Comparison of ENCODE assay signal across 9 mouse cellular contexts in the genomic region with DNA sequence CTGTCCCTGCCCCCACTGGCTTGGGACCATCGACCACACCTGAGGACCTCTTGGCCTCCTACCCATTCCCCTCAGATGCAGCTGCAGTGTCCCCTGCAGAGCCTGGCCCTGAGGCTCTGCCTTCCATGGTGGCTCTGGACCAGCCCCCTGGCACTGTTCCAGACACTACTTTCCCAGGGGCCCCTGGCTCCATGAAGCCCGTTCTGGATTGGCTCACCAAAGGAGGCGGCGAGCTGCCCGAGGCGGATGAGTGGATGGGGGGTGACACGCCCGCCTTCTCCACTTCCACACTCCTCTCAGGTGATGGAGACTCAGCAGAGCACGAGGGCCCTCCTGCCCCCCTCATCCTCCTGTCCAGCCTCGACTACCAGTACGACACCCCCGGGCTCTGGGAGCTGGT. TPM values are rescaled to one million over a fixed set of nuclear protein-coding genes. Genes with fewer than 3 reads are reported as not detected.
DNase-seq lines count a peak whose midpoint lies in the region; ATAC-seq and TF ChIP-seq lines count a peak whose summit lies in the region.
"Had no signal": no experiment of that assay in that cellular context is flagged by ENCODE, and none has a peak within 500 bp of the region (broad histone marks: within the 10 kb centered on the region; RNA-seq: fewer than 3 reads in every experiment).

No protein-coding gene starts in this region.

- H3K9ac ChIP-seq in forebrain, embryonic 14.5 days (ENCODE audit: low read length), result no peak overlapping the region
- no peak overlapping the region for H3K9ac ChIP-seq in forebrain, embryonic 16.5 days (replicated peaks; ENCODE audit: low read depth, low read length)
- no peak overlapping the region for H3K9ac ChIP-seq in stomach, postnatal 0 days (ENCODE audit: low read length)

- no peak for TF ChIP-seq EP300 in stomach, postnatal 0 days (optimal IDR thresholded peaks at IDR 0.05)

- ATAC-seq in forebrain, embryonic 14.5 days, result peak; percentile 53
- no peak for ATAC-seq in forebrain, embryonic 16.5 days
- peak; percentile 45 for ATAC-seq in stomach, postnatal 0 days (ENCODE audit: low FRiP score, low TSS enrichment)

- no peak for TF ChIP-seq POLR2A in kidney, adult 2 months (IDR thresholded peaks at IDR 0.05; ENCODE audit: low read depth, low read length)

- DNase-seq in forebrain, embryonic 14.5 days (ENCODE audit: low spot score), result peak; percentile 46
- peak; percentile 45 to 70 for DNase-seq in kidney, postnatal 25 days
- DNase-seq in kidney, adult 2 months, result no peak
- DNase-seq in right cerebral cortex, postnatal 14 days, result peak; percentile 46
- DNase-seq in right cerebral cortex, adult 2 months (ENCODE audit: low spot score in 2 of 2), result no peak
- DNase-seq in stomach, postnatal 0 days (ENCODE audit: low spot score), result peak; percentile 71
- DNase-seq in embryo, embryonic 11 days, result no peak
- DNase-seq: cerebellum, adult 8-10 months had no signal

- no peak for TF ChIP-seq CTCF in kidney, adult 2 months (conservative IDR thresholded peaks at IDR 0.05; ENCODE audit: insufficient read depth, insufficient read length, low read depth, low read length)
- TF ChIP-seq CTCF in stomach, postnatal 0 days (IDR thresholded peaks at IDR 0.05; ENCODE audit: low read depth), result no peak

- 65% methylated on average over 12 of the region's 12 CpGs for WGBS in forebrain, embryonic 14.5 days
- WGBS in forebrain, embryonic 16.5 days, result 53% methylated on average over 12 of the region's 12 CpGs
- 60% methylated on average over 12 of the region's 12 CpGs for WGBS in kidney, adult 2 months
- WGBS in stomach, postnatal 0 days, result 51% methylated on average over 12 of the region's 12 CpGs

- H3K27me3 ChIP-seq in forebrain, embryonic 14.5 days (replicated peaks; ENCODE audit: control insufficient read depth, insufficient read depth, low read length), result no peaks in the 10 kb centered on the region
- H3K27me3 ChIP-seq in forebrain, embryonic 16.5 days (replicated peaks; ENCODE audit: control insufficient read depth, insufficient read depth, low read length), result no peaks in the 10 kb centered on the region
- no peaks in the 10 kb centered on the region for H3K27me3 ChIP-seq in kidney, adult 2 months (replicated peaks; ENCODE audit: control insufficient read depth, insufficient read depth, low read length)
- no peaks in the 10 kb centered on the region for H3K27me3 ChIP-seq in stomach, postnatal 0 days (ENCODE audit: control insufficient read depth, insufficient read depth, low read length)

- no peaks in the 10 kb centered on the region for H3K9me3 ChIP-seq in forebrain, embryonic 14.5 days (replicated peaks; ENCODE audit: control insufficient read depth, low read length)
- H3K9me3 ChIP-seq in forebrain, embryonic 16.5 days (ENCODE audit: control insufficient read depth, low read length), result no peaks in the 10 kb centered on the region
- H3K9me3 ChIP-seq in stomach, postnatal 0 days (ENCODE audit: control insufficient read depth, low read length), result no peaks in the 10 kb centered on the region

- no peak overlapping the region for H3K4me2 ChIP-seq in forebrain, embryonic 14.5 days (ENCODE audit: low read length)
- no peak overlapping the region for H3K4me2 ChIP-seq in forebrain, embryonic 16.5 days (ENCODE audit: low read length)
- no peak overlapping the region for H3K4me2 ChIP-seq in stomach, postnatal 0 days (replicated peaks; ENCODE audit: low read depth)

- no peak overlapping the region; the same call in 1 of the 2 replicates for H3K27ac ChIP-seq in forebrain, embryonic 14.5 days (ENCODE audit: low read depth, low read length)
- H3K27ac ChIP-seq in forebrain, embryonic 16.5 days (ENCODE audit: low read length), result no peak overlapping the region
- no peak overlapping the region for H3K27ac ChIP-seq in kidney, adult 2 months (ENCODE audit: insufficient read depth, low read depth, low read length)
- no peak overlapping the region for H3K27ac ChIP-seq in stomach, postnatal 0 days (replicated peaks)

- H3K4me3 ChIP-seq in forebrain, embryonic 14.5 days (ENCODE audit: low read depth, low read length), result no peak overlapping the region
- no peak overlapping the region for H3K4me3 ChIP-seq in forebrain, embryonic 16.5 days (replicated peaks; ENCODE audit: low read length)
- H3K4me3 ChIP-seq in kidney, adult 2 months (ENCODE audit: insufficient read depth, low read depth, low read length), result no peak overlapping the region
- H3K4me3 ChIP-seq in stomach, postnatal 0 days (ENCODE audit: low read depth, low read length), result no peak overlapping the region

- H3K4me1 ChIP-seq in forebrain, embryonic 14.5 days (ENCODE audit: control insufficient read depth, insufficient read depth, low read length), result no peaks in the 10 kb centered on the region
- 0 out of 2 replicates have a peak, but pooled peaks cover 3% of the 10 kb centered on the region for H3K4me1 ChIP-seq in forebrain, embryonic 16.5 days (replicated peaks; ENCODE audit: control insufficient read depth, insufficient read depth, low read length)
- H3K4me1 ChIP-seq in kidney, adult 2 months (ENCODE audit: control insufficient read depth, insufficient read depth, low read length), result peaks cover 3% of the 10 kb centered on the region; the same call in 1 of the 2 replicates
- no peaks in the 10 kb centered on the region for H3K4me1 ChIP-seq in stomach, postnatal 0 days (replicated peaks; ENCODE audit: control insufficient read depth, insufficient read depth)

- H3K36me3 ChIP-seq in forebrain, embryonic 14.5 days (ENCODE audit: control insufficient read depth, insufficient read depth, low read length), result peaks cover 98% of the 10 kb centered on the region
- H3K36me3 ChIP-seq in forebrain, embryonic 16.5 days (ENCODE audit: control insufficient read depth, insufficient read depth), result peaks cover 37% of the 10 kb centered on the region
- no peaks in the 10 kb centered on the region for H3K36me3 ChIP-seq in kidney, adult 2 months (ENCODE audit: control insufficient read depth, insufficient read depth, low read length)
- peaks cover 7% of the 10 kb centered on the region for H3K36me3 ChIP-seq in stomach, postnatal 0 days (ENCODE audit: control insufficient read depth, insufficient read depth, low read length)

RNA-seq across cellular contexts. Expression of a gene that starts 9.8 kb away (rescaled TPM):
- polyA plus RNA-seq in forebrain, embryonic 14.5 days (2014; fragmentation: Nextera tagmentation; extraction: Ambion mirVana), result 13.9 and 15.7 TPM in 2 replicates
- polyA plus RNA-seq in forebrain, embryonic 16.5 days (2015; fragmentation: Nextera tagmentation; extraction: Ambion mirVana), result 18.6 and 22.1 TPM in 2 replicates
- polyA plus RNA-seq in kidney, adult 2 months (2012; rRNA removed), result 16.7 and 21.7 TPM in 2 replicates
- 3.0 and 3.7 TPM in 2 replicates for polyA plus RNA-seq in stomach, postnatal 0 days (2015; fragmentation: Nextera tagmentation; extraction: Ambion mirVana)

RNA-seq across cellular contexts. Expression of a gene that starts 22.6 kb away (rescaled TPM):
- 652 and 758 TPM in 2 replicates for polyA plus RNA-seq in forebrain, embryonic 14.5 days (2014; fragmentation: Nextera tagmentation; extraction: Ambion mirVana)
- polyA plus RNA-seq in forebrain, embryonic 16.5 days (2015; fragmentation: Nextera tagmentation; extraction: Ambion mirVana), result 505 and 526 TPM in 2 replicates
- 42.4 and 80.7 TPM in 2 replicates for polyA plus RNA-seq in kidney, adult 2 months (2012; rRNA removed)
- polyA plus RNA-seq in stomach, postnatal 0 days (2015; fragmentation: Nextera tagmentation; extraction: Ambion mirVana), result 416 and 424 TPM in 2 replicates

RNA-seq across cellular contexts. Expression of a gene that starts 22.7 kb away (rescaled TPM):
- 19.4 and 21.2 TPM in 2 replicates for polyA plus RNA-seq in forebrain, embryonic 14.5 days (2014; fragmentation: Nextera tagmentation; extraction: Ambion mirVana)
- 16.9 and 17.5 TPM in 2 replicates for polyA plus RNA-seq in forebrain, embryonic 16.5 days (2015; fragmentation: Nextera tagmentation; extraction: Ambion mirVana)
- 11.4 and 11.7 TPM in 2 replicates for polyA plus RNA-seq in kidney, adult 2 months (2012; rRNA removed)
- 8.9 and 9.9 TPM in 2 replicates for polyA plus RNA-seq in stomach, postnatal 0 days (2015; fragmentation: Nextera tagmentation; extraction: Ambion mirVana)

RNA-seq across cellular contexts. Expression of a gene that starts 31.1 kb away (rescaled TPM):
- polyA plus RNA-seq in forebrain, embryonic 14.5 days (2014; fragmentation: Nextera tagmentation; extraction: Ambion mirVana), result 27.3 and 29.6 TPM in 2 replicates
- 36.0 and 38.3 TPM in 2 replicates for polyA plus RNA-seq in forebrain, embryonic 16.5 days (2015; fragmentation: Nextera tagmentation; extraction: Ambion mirVana)
- 20.2 and 20.9 TPM in 2 replicates for polyA plus RNA-seq in kidney, adult 2 months (2012; rRNA removed)
- 10.8 and 11.3 TPM in 2 replicates for polyA plus RNA-seq in stomach, postnatal 0 days (2015; fragmentation: Nextera tagmentation; extraction: Ambion mirVana)

RNA-seq across cellular contexts. Expression of a gene that starts 45.5 kb away (rescaled TPM):
- polyA plus RNA-seq in forebrain, embryonic 14.5 days (2014; fragmentation: Nextera tagmentation; extraction: Ambion mirVana), result 11.1 and 11.9 TPM in 2 replicates
- 16.1 and 17.9 TPM in 2 replicates for polyA plus RNA-seq in forebrain, embryonic 16.5 days (2015; fragmentation: Nextera tagmentation; extraction: Ambion mirVana)
- polyA plus RNA-seq in kidney, adult 2 months (2012; rRNA removed), result 45.2 and 46.7 TPM in 2 replicates
- 13.3 and 15.8 TPM in 2 replicates for polyA plus RNA-seq in stomach, postnatal 0 days (2015; fragmentation: Nextera tagmentation; extraction: Ambion mirVana)

Comparison
In these comparisons a context has a peak if more than half of its experiments do, and no peak if none do; other contexts are left out.
1. DNase-seq: peak in forebrain, embryonic 14.5 days (single experiment), kidney, postnatal 25 days (2 of 2), right cerebral cortex, postnatal 14 days (single experiment) and stomach, postnatal 0 days (single experiment); none in kidney, adult 2 months (single experiment), right cerebral cortex, adult 2 months (0 of 2) and embryo, embryonic 11 days (single experiment).